Mouse (Mus musculus): Measurements from ENCODE around the gene Agt.

GRCm38 (mm10) chr8:124542001-124542400 is 27.5 kb downstream of the Agt start:
- no peak for TF ChIP-seq POLR2A (IDR thresholded peaks at IDR 0.05; ENCODE audit: low read depth, low read length)
- no peak for TF ChIP-seq CTCF (conservative IDR thresholded peaks at IDR 0.05; ENCODE audit: insufficient read depth, insufficient read length, low read depth, low read length)
